Mouse (Mus musculus): ENCODE measurements around the gene Pak2.

The Pak2 gene

DNA sequence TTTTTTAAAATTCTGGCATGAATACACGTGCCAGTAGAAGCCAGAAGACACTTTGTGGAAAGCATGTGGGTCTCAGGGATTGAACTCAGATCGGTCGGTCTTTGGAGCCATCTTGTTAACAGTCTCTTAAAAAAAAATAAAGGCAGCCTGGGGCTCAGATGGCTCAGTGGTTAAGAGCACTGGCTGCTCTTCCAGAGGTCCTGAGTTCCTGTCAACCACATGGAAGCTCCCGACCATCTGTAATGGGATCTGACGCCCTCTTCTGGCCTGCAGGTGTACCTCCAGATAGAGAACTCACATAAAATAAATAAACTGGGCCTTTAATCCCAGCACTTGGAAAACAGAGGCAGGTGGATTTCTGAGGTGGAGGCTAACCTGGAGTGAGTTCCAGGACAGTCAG lies 98.2 kb downstream of the Pak2 start:
- TF ChIP-seq GATA4 (IDR thresholded peaks at IDR 0.05; ENCODE audit: insufficient replicate concordance, low read length): no peak

GRCm38 (mm10) chr16:31979501-31979900 lies 99.6 kb downstream of the Pak2 start:
- no peak for TF ChIP-seq GATA4 (IDR thresholded peaks at IDR 0.05; ENCODE audit: insufficient replicate concordance, low read length)

GRCm38 (mm10) chr16:31975258-31975657 lies 103.9 kb downstream of the Pak2 start:
- TF ChIP-seq GATA4 (IDR thresholded peaks at IDR 0.05; ENCODE audit: insufficient replicate concordance, low read length): no peak

All from liver, adult (tissue).